Mouse (Mus musculus) skeletal muscle tissue, adult 2 months (tissue): Measurements from ENCODE around the gene Prph.
"Not testable (repeated sequence)": the region's sequence is repeated elsewhere in the genome, so short reads cannot be mapped to it uniquely, and the experiment has no call there.

Experiments used
- DNase-seq: peaks from one replicate; pipeline ENCODE4 v3.0.0-alpha.2; 2012; ENCODE audit warnings: low read depth, low spot score

Prph gene

GRCm38 (mm10) chr15:99032726-99033250, 22.2 kb upstream of the Prph start:
- DNase-seq, result no peak

DNA sequence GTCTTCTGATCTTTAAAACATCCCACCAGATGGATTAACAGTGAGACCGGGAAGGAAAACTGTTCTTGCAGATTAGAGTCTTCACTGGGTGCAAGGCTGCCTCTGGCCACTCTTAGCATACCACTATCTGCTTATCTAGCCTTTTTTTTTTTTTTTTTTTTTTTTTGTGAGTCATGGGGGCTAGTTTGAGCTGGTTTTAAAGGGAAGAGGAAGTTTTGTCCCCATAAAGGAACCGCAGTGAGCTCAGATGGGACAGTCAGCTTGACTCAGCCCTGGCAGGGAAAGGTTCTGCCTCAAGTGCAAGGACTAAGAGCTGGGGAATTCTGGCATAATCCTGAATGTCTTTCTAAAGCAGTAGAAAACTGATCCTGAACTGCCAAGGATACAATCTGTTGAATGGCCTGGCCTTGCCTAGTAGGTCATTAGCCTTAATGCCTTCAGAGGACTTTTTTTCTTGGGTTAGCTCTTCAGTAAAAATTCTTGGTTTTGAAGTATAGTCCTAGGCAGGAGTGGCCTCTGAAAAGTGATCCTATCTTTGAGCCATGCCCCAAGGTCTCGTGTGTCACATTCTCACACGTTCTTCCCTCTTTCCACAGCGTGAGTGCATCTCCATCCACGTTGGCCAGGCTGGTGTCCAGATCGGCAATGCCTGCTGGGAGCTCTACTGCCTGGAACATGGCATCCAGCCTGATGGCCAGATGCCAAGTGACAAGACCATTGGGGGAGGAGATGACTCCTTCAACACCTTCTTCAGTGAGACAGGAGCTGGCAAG, 21.3 kb upstream of the Prph start:
- peak; percentile 21 for DNase-seq

- no peak for DNase-seq
These were observed 19.5 kb upstream of the Prph start for GRCm38 (mm10) chr15:99035431-99035830.

GRCm38 (mm10) chr15:99036249-99036905, 18.6 kb upstream of the Prph start:
- DNase-seq, result no peak

GRCm38 (mm10) chr15:99038025-99038424, 16.9 kb upstream of the Prph start:
- no peak for DNase-seq

DNA sequence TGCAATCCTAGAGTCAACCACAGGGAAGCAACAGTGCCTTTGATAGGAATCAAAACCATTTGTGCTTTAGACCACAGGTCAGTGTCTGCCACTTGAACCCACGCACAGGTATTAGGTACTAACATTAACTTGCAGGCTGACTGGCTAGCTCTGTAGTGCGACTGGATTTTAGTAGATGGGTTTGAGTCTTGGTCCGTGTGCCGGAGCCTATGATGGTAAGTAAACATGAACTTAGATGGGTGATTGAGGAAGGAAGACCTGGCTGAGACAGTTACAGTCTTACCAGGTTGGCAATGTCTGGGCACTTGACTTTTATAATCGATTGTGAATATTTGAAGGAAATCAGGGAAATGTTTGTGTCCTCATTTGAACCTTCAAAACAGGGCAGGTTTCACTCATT, 16.2 kb upstream of the Prph start:
- no peak for DNase-seq

- DNase-seq, result no peak
These were observed 15.7 kb upstream of the Prph start for GRCm38 (mm10) chr15:99039306-99039705.

DNA sequence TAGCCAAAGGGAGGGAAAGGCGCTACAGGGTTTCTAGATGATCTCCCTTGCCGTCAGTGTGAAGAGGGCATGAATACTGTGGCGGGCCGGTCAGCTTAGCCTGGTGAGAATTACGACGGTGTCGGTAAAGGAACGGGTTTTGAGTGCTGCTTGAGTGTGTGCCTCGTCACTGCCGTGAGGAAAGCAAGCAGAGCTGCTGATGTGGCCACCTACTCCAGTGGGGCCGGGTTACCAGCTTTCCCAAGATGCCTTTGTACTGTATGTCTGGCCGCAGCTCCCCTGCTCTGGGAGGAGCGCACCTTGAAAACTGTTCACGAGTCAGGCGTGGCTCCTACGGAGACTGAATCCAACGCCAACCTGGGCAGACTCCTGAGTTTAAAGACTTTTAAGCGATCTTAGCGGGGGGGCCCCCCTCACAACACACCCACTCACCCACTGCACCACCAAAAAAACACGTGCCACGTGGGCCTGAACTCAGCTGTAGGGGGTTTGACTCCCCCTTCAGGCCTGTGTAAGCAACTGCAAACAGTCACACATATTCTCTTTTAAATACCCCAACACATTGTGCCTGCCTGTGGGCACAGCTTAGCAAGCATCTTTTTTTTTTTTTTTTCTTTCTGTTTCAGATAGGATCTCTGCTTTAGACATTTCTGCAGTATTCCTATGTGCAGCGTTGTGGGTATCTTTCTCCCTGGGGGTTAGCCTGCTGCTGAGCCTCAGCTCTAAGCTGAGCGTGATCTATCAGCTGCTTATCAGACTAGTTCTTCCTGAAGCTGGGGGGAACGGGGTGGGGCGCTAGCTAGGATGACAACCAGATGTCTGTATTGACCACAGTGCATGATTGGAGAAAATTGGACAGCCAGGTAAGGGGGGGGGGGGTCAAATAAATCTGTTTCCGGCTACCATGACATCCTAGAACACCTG, 14.7 kb upstream of the Prph start:
- DNase-seq, result no peak

- no peak for DNase-seq
These were observed 13.8 kb upstream of the Prph start for GRCm38 (mm10) chr15:99040920-99041856.

DNA sequence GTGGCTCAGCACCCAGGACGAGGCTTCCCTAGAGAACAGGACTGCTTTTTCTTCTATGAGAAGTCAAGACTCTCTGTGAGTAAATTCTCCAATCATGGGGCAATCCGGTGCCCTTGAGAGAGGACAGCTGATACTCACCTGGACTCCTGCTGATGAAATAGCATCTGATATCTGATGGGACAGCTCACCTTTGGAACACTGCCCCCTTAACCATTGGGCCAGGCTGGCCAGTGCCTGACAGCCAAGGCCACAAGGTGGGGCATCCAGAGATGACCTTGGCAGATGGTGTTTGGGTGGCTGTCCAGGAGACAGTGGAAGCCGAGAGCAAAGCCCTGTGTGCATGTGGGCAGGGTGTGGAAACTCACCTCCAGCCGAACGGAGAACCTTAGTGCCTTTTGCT, 12.6 kb upstream of the Prph start:
- no peak for DNase-seq

GRCm38 (mm10) chr15:99044854-99045253, 10.1 kb upstream of the Prph start:
- DNase-seq, result no peak

DNA sequence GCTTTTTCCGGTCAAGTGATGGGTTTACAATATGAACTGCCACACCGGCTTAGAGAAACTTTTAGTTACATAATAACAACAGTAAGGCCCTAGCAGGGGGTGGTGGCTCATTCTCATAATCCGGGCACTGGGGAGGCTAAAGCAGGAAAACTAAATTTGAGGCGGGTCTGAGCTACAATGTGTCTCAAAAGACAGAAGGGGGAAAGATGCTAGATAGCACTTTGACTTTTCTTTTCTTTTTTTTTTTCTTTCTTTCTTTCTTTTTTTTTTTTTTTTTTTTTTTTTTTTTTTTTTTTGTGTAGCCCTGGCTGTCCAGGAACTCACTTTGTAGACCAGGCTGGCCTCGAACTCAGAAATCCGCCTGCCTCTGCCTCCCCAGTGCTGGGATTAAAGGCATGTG, 9.2 kb upstream of the Prph start:
- not testable (repeated sequence) for DNase-seq

DNA sequence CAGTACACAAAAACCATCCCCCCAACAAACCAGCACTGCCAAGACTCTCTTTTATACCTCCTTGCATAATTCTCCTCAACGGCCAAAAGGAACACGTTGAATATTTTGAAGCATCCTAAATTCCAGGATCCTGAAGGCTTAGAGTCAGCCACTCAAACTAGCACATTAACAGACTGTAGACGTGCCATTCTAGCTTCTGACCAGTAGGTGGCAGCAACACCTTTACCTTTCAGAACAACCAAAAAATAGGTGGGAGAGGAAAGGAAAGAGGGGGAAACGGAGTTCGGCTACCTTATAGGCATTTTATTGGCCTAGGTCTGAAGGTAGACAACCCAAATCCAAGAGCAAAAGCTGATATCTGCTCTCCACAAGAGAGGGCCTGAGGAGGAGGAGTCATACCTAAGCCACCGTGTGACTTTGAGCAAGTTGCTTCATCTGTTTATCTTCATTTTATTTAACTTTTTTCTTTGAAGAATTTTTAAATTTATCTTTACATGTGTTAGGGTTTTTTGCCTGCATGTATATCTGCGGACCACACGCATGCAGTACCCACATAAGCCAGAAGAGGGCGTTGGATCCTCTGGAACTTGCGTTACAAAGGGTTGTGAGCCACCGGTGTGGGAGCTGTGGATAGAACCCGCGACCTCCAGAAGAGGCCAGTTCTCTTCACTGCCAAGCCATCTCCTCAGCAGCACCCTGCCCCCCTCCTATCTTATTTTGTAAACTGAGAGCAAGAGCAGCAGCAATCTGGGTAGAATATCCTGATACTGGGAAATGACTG, 5.3 kb upstream of the Prph start:
- DNase-seq, result peak; percentile 46

DNA sequence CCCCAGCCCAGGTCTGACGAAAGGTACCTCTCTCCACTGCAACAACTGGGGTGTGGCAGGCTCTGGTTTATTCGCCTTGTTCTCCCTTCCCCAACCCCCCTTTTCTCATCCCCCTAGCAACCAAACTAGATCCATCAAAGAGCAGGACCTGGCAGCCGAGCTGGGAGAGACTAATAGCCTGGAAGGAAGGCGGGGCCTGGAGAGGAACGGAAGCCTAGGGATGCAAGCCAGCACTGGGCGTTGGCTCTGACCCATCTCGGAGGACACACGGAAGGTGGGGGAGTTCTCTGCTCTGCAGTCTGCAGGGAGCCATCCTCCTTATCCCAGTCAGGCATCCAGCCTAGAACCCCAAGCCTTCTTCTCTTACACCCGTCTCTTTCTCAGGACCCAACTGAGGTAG, 1.6 kb upstream of the Prph start:
- DNase-seq, result no peak

- no peak for DNase-seq
These were observed 562 bp downstream of the Prph start for GRCm38 (mm10) chr15:99055511-99055961.

DNA sequence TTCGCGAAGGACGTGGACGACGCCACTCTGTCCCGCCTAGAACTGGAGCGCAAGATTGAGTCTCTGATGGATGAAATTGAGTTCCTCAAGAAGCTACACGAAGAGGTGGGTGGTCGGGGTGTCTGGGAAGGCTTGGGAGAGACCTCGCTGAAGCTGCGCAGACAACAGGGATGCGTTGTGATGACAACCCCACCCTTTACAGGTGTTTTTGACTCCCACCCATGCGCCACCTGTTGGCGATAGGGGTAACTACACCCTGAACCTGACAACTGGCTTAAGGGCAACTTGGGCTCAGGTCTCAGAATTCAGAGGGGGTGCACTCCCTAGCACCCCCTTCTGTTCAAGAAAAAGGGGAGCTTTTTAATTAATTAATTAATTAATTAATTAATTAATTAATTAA, 1.4 kb downstream of the Prph start:
- DNase-seq, result no peak

DNA sequence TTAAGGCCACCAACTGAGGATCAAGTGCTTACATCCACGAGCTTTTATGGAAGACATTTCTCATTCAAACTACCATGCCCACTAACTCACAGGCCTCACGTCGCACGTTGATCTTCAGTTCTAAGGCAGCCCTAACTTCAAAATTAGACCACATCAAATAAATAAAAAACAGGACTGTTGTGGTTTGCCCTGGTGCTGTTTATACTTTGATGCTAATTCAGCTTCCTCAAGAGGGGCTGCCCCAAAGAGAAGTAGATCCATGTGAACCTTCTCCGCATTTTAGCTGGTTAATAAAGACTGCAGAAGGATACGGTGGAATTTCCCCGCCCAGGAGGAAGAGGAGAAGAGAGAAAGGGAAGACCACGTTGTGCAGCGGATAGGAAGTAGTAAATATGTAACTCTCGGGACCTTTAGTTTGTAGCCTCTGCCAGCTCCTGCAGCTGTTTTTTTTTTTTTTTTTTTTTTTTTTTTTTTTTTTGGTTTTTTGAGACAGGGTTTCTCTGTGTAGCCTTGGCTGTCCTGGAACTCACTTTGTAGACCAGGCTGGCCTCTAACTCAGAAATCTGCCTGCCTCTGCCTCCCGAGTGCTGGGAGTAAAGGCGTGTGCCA, 10.7 kb downstream of the Prph start:
- no peak for DNase-seq

GRCm38 (mm10) chr15:99071988-99072387, 17.0 kb downstream of the Prph start:
- no peak for DNase-seq

DNA sequence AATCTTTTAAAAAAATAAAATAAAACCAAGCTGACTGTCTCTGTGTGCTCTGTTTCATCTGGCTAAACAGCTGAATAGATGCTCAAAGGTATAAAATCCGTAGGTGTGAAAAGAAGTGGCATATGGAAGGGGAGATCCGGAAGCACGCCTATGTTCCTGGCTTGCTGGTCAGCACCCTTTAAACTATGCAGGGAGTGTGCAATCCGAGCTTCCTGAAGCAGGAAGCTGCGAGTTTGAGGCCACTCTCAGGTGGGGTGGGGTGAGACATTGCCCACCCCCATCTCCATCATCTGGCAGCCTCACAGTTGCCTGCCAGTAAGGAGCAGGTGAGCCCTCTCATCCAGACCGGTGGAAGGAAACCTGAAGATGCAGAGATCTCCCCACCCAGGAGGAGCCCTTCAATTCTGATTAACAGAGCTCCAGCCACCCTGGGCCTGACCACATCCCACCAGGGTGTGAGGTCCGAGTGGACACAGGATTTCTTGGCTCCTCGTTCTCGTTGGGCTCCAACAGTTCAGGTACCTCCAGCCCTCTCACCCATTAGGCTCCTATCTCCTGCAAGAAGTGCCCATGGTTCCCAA, 19.1 kb downstream of the Prph start, which contains the start of gene Troap:
Gene Troap, plus strand, starts transcription at position 557 of the 581 bp plus-strand sequence.
- no peak for DNase-seq
